Mouse (Mus musculus) G1E-ER4 (cell line): ENCODE results near the gene Endog. TPM values are rescaled to one million over a fixed set of nuclear protein-coding genes. Genes with fewer than 3 reads are reported as not detected.

Source experiments
- GATA1 ChIP-seq: IDR thresholded peaks from one replicate; pipeline ENCODE4 v1.8.0; 2012; ENCODE audit warnings: low read length, inconsistent platforms
- polyA plus RNA-seq: library from polyadenylated mRNA; stranded (reverse); fragments of >175 nt; gene quantifications from 2 replicates; pipeline ENCODE4 v1.2.3, GENCODE M21; 2012

Endog gene
- polyA plus RNA-seq, 1 experiment, result 67.9 TPM

DNA sequence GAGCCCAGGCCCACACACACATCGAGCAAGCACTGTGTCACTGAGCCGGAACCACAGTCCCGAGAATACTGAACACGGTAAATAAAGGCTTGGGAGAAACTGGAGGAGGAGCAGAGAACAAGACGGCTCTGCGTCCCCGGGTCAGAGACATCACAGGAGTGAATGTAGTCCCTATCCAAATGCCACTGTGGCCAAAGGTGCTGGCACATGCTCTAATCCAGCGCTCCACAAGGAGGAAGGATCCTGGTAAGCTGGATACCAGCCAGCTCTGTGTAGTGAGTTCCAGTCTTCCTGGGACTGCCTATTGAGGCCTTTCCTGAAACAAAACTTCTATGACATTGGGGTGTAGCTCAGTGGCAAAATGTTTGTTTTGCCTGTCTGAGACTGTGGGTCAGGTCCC, 18.7 kb upstream of the Endog start:
- TF ChIP-seq GATA1, result no peak

DNA sequence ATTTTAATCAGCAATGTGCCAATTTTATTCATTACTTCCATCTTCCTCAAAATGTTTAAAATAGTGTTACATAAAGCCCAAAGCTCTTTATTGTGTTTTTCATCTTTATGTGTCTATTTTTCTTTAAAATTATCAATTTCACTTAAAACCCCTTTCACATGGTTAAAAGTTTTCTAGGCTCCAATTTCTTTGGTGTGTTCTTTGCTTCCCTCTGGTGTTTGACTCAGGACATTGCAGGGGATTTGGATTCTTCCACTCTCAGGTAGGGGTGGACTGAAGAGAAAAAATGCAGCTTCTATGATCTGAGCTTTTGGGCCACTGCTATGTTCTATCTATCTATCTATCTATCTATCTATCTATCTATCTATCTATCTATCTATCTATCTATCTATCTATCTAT, 9.5 kb upstream of the Endog start:
- TF ChIP-seq GATA1, result no peak

GRCm38 (mm10) chr2:30164340-30164932, 6.9 kb upstream of the Endog start:
- no peak for TF ChIP-seq GATA1

GRCm38 (mm10) chr2:30166677-30167076, 4.6 kb upstream of the Endog start:
- TF ChIP-seq GATA1, result no peak

- no peak for TF ChIP-seq GATA1
These were observed 697 bp downstream of the Endog start for GRCm38 (mm10) chr2:30171997-30172382.

DNA sequence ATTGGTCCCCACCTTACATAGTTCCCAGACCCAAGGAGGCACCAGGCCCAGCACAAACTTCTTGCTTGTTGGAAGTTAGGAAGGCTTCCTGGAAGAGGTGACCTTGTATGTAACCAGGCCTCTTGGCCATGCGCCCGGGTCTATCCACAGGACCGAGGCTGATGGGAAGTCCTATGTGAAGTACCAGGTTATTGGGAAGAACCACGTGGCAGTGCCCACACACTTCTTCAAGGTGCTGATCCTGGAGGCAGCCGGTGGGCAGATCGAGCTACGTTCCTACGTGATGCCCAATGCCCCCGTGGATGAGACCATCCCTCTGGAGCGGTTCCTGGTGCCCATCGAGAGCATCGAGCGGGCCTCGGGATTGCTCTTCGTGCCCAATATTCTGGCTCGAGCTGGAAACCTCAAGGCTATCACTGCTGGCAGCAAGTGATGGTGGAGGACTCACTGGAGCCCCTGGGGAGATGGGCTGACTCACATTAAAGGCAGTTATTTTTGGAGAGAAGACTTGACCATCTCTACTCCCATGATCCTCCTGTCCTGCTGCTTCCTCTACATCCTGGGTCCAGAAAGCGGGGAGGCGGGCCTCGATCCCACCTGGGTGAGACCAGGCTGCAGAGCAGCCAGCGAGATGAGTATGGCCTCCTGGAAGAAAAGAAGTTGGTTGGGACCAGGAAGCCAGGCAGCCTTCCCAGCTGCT, 2.4 kb downstream of the Endog start:
- no peak for TF ChIP-seq GATA1

- TF ChIP-seq GATA1, result no peak
These were observed 4.6 kb downstream of the Endog start for GRCm38 (mm10) chr2:30175897-30176296.

GRCm38 (mm10) chr2:30176561-30176960, 5.3 kb downstream of the Endog start:
- TF ChIP-seq GATA1, result no peak

DNA sequence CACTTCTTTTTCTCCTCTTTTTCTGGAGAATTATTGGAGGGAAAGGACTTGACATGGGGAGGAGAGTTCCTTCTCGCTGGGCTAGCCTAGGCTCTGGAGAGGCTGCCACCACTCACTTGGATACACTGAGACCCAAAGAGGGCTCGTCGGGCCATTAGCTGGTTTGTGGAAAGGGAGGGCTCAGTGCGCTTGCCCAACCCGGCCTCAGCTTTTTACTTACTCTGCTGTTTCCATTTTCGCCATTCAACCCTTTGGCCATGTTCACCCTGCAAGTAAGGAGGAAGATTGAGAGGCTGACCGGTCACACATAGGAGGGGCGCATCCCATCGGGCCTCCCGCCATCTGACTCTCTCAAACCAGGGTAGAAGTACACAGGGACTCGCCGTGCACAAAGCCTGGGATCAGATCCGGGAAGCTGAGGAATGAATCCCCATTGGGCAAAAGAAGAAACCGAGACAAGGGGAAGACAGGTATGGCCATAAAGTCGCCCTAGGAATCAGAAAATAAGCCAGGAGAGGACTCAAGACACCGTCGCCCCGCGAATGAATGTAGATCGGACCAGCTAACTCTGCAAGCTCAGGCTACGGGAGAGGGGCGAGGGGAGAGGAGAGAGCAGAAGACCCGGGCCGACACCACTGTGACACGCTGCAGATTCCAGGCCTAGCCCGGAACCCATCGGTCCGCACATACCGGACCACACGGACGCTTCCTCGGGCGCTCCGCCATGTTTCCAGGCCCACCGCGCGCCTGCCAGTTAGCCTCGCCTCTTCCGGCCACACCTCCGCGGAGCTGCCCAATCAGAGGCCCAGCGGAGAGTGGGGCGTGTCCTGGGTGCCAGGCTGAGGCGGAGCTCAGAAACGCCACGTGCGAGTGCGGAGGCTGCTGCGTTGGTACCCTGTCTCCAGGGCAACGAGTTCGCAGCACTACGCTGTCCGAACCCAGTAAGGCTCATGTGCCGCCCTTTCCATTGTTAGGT, 6.7 kb downstream of the Endog start, which contains the start of gene Spout1:
TSS of gene Spout1 (minus strand) at position 760 of the 976 bp plus-strand sequence.
- TF ChIP-seq GATA1, result no peak

DNA sequence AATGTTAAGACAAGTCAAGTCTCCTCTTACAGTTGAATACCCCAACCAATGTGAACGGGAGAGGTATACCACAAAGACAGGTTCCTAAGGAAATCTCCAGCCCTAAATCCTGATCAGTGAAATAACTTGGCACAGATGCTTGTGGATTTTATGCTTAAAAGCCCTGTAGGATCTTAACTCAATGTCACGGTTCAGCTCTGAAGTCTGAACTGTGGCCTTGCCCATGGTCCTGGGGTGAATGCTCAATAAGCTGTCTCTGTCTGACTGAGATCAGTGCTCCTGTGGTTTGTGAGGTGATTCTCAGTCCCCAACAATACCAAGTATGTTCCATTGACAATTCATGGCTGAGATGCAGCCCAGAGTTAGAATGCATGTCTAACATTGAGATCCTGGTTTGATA, 11.1 kb downstream of the Endog start:
- TF ChIP-seq GATA1, result no peak

DNA sequence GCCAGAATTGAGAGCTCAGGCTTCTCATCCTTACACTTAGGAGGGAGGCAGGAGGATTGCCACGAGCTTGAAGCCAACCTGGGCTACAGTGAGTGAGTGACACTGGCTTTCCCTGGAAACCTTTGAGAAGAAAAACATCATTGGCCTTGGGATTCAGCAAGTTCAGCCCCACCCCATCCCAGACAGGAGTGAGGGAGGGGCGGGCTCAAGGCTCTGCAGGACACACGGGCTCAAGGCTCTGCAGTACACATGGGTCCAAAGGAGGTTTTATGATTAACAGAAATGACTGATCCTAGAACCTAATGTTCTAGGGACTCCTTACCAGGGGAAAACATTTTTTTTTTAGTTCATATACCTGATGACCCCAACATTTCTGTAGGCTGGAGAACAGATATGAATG, 12.4 kb downstream of the Endog start:
- TF ChIP-seq GATA1, result no peak

GRCm38 (mm10) chr2:30185276-30185675, 14.0 kb downstream of the Endog start:
- no peak for TF ChIP-seq GATA1

- TF ChIP-seq GATA1, result no peak
These were observed 14.4 kb downstream of the Endog start for GRCm38 (mm10) chr2:30185681-30186080.

DNA sequence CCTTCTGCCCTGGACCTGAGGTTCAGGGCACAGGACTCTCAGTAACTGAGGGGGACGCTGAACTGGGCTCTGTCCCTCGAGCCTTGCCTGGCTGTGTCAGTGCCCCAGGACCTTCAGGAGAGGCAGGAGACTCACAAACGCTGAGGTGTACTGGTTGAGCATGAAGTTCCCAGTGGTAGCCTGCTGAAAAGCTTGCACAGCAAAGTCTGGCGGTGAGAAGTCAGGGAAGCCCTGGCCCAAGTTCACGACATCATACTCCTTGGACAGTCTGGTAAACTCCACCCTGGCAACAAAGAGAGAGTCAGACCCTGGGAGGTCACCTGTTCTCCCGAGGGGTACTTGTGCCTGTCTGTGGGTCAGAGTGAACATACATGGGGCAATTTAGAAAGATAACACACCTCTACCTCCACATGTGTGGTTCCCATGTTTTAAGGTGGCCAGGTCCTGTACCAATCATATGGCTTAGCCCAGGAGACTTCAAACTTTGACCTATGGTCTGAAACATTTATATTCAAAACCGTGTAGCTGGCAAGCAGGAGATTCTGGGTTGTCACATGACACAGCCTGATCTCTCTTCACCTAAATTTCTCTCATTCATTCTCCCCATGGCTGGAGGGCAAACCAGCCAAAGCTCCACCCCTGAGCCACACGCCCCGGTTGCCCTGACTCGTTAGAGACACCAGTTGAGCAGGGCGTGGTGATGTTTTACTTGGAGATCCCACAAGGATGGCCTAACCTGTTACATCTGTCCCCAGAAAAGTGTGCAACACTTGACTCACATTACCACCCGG, 20.7 kb downstream of the Endog start:
- TF ChIP-seq GATA1, result no peak

DNA sequence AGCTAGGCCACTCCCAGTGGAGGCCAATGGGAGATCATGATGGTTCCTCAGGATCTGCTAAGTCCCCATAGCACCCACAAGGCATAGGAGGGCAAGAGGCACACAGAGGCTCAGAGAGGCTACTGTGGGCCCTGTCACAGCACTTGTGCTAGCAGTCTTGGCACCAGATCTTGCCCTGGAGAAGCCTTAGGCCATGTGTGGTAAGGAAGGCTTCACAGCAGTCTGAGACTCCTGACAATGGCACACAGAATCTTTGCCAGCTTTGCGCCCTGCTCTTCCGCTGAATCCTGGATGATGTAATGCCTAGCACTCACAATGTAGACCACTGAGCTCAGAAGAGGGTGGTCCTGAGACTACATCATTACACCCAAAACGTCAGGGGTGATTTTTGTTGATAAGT, 23.4 kb downstream of the Endog start:
- TF ChIP-seq GATA1, result no peak
